Mouse (Mus musculus): ENCODE data around the gene Usp36. TPM values are rescaled to one million over a fixed set of nuclear protein-coding genes. Genes with fewer than 3 reads are reported as not detected.

The Usp36 gene
- polyA plus RNA-seq, 1 experiment from 2014 or later = 15.2 TPM

DNA sequence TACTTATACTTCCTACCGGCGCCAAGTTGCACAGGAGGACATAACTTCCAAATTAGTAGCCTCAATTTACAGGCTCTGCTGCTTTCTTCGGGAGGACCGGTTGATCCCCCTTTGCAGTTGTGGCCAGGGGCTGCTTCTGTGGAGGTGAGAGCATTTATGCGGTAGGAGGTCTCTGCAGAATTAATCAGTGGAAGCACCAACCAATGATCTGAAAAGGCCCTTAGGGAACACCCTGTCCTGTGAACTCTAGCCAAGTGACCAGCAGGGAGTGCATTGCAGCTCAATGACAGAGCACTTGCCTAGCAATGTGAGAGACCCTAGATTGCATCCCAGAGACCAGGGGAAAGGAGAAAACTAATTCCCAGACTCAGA lies 41.0 kb downstream of the Usp36 start:
- DNase-seq (ENCODE audit: low spot score) = no peak

DNA sequence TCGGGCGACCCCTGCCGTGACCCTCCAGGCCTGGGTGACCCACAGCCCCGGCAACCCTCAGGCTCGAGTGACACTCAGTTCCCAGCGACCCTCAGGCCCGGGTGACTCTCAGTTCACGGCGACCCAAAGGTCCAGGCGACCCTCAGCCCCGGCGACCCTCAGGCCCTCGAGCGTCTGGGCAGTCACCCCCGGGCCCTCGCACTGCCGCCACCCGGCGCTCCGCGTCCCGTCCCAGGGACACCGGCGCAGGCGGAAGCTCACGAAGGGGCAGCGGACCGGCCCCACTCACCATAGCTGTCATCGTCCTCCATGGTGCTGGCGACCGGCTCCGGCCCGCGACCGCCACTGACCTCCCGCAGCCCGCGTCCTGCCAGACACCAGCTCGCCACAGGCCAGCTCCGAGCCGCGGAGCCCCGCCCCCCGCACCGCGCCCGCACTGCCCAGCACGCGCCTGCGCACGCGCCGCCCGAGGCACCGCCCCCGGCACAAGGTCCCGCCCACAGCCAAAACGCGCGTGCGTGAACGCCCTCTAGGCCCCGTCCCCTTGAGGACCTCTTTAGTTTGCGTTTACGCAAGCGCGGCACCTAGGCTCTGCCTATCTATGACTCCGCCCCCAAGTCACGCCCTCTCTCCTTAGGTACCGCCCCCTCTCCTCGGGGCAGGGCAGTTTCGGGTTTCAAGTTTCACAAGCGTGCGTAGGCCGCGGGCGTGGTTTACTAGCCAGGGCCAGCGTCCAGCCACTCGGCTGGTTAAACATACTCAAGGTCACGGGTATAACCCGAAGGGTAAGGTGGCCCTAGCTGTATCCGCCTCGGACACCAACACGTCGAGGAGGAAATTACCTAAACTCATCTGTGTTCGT lies 41.7 kb downstream of the Usp36 start, which contains the start of gene Cyth1:
Gene Cyth1 (minus strand): TSS at position 443 of the 862 bp plus-strand sequence.
- DNase-seq (ENCODE audit: low spot score) = peak; percentile 98

DNA sequence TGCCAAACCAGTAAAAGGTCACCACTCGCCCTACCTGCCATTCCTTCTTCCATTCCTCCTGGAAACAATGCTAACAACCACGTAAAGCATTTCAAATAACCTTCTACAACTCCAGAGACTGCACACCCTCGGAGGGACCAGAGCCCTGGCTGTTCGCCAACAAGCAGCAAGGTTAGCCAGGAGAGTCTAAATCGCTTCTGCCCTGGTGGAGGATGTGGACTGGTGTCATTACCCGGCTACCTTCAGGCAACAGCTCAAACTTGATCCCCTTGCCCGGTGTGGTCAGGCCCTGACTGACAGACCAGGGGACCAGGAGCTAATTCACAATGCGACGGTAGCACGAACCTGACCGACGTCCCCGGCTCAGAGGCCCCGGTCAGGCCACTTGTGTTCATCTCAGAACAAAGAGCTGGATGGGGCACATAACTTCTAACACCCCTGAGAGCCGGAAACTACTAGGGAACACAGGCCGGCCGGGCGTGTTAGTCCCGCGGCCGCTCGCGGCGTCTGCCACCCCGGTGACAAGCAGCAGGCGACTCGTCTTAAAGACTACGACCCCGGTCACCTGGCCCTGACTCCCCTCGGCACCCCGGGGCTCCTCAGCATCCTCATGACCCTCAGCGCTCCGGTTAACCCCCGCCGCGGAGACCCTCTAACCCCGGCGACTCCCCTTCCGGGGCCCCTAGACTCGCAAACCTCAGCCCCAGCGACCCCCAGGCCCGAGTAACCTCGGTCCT lies 42.5 kb downstream of the Usp36 start:
- DNase-seq (ENCODE audit: low spot score) = peak; percentile 57

DNA sequence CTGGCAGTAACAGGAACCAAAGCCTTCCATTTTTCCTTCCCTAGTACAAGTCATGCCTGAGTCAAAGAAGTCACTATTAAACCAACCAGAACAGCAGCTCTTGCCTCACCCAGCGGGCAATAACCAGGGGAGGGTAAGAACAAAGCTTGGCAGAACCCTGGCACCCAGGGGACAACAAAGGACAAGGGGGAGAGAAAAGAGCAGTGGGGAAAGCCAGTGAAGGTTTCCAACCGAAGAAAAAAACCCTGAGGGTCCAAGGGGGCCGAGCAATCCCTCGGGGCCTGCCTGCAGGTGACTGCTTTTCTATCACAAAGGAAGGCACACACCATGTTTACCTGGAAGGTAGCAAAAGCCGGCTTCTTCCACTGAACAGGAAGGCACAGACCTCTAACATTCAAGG lies 43.3 kb downstream of the Usp36 start:
- DNase-seq (ENCODE audit: low spot score) = no peak

DNA sequence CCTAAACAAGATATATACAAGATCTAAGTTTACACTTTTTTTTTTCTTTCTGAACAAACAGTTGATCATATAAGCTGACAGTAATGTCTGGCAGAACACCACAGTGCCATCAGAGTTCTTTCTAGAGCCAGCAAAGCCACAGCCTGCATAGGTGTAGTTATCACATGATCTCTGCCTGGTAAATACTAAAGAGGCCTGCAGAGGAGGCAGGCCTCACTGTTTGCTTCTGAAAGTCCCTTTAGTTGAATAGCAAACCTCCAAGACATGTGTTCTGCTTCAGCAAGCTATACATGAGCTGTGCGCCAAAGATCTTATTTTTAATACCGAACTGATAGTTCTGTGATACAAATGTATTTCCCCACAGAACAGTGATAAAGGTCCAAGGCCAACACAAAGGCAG lies 44.9 kb downstream of the Usp36 start:
- peak; percentile 43 for DNase-seq (ENCODE audit: low spot score)

DNA sequence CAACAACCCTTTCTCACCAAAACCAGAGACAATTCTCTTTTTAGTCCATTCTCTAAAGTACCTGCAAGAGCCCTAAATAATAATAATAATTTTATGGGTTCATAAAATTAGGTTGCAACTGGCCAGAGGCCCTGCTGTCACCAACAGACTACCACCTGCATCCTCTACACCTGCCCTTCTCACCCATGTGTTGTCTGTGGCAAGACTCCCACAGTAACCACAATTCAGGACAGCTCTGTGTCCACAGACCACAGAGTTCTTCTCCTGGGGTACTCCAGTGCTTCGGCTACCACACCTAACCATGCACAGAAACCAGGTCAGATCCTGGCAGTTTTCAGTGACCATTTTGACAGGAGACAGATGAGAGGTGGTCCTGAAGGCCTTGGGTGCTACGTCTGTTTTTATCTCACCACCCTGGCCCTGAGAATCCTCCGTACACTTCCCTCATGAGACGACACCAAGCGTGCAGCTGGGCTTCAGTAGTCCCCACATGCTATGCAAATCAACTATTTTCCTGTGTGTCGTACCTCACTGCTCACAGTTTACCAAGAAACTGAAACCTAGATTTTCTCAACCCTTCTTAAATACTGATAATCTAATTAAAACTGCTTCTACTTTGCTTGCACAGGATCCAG lies 46.3 kb downstream of the Usp36 start:
- DNase-seq (ENCODE audit: low spot score) = peak; percentile 63

DNA sequence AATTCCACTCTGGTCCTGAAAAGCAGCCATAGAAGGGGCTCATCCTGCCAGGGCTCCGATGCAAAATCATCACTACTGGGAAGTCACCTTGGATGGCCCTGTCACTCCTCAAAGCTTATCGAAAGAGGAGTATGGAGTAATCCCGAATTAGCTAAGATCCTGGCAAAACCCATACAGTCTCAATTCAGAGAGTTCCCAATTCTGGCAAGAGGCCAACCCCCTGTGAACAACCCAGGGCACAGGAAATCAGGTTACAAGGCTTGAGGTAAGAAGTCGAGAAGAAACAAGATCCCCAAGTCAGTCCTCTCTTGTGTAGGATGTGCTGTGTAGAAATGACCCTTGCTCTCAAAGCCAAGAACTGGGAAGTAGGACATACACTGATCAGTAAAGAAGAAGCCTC lies 47.5 kb downstream of the Usp36 start:
- peak; percentile 45 for DNase-seq (ENCODE audit: low spot score)

DNA sequence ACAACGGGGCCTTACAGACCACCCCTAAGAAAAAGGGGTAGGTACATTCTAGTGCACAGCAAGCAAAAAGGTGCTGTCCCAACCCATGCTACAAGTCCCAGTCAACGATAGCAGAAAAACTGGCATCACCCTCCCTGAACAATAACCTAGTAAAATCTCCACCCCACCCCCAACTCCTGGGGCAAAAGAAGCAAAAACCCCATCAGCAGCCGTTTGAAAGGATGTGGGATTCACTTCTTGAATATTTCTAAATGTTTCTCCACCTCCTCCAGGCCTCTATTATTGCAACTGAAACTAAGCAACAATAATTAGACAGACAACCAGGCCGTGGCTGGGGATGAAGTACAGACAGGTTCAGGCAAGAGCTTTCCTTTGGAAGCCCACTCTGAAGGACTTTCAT lies 49.7 kb downstream of the Usp36 start:
- peak; percentile 43 for DNase-seq (ENCODE audit: low spot score)

DNA sequence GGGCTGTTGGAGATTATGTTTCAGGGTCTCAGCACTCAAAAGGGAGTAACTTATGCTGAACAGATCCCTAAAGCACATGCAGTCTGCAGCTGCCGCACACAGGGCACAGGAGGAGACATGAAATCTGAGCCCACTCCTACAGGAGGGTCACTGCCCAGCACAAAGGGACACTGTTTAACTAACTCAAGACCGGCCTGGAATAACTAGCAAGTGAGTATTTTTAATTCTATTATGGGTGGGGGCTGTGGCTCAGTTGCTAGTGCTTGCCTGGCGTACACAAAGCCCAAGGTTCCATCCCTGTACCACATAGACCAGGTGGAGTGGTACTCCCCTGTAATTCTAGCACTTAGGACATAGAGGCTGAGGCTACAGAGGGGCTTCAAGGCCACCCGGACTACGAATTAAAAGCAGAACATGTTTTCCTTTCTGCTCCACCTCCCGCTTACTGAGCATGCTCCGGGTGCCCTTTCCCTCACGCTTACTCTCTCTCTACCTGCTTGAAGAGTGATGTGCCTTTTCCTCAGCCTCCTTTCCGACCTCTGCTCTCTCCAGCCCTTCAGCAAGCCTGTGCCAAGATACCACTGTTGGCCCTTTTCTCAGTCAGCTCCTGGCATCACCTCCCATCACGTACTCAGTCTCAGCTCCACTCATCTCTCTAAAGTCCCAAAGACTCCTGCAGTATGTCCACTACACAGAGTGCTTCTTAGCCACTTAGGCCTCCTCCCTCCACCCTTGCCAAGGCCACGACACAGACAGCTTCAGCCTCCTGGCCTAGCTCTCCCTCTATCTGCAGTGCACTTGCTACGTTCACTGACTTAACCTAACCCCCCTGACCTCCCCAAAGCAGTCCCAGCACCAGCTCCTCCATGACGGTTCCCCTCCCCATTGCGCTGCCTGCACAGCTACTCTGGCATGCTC lies 50.5 kb downstream of the Usp36 start:
- no peak for DNase-seq (ENCODE audit: low spot score)

DNA sequence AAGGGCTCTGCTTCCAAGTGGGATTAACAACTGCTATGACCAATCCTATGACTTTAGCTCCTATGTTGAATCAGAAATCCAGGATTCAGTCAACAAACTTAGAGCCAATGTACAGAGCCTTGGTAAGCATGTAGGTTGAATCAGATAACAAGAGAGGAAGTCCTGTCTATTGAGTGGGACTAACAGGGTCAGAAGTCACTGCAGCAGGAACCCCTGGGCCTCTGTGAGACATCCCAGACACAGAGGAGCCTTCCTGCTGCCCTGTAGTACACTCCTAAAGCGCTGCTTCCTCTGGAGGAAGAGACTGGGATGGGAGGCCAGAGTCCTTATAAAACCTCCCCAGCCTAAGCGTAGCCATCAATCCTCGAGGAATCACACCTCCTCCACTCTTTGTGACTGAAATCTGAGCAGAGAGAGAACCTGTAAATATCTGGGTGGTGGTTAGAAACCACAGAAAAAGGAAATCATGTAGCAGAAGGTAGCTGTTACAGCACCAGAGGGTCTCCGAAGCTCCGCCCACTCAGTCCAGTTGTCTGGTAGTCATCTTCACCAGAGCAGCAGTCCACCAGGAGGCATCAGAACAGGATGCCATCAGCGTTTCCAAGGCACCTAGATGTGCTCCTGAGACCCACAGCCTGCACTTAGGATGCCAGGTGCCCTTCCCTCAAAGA lies 53.4 kb downstream of the Usp36 start:
- peak; percentile 27 for DNase-seq (ENCODE audit: low spot score)

DNA sequence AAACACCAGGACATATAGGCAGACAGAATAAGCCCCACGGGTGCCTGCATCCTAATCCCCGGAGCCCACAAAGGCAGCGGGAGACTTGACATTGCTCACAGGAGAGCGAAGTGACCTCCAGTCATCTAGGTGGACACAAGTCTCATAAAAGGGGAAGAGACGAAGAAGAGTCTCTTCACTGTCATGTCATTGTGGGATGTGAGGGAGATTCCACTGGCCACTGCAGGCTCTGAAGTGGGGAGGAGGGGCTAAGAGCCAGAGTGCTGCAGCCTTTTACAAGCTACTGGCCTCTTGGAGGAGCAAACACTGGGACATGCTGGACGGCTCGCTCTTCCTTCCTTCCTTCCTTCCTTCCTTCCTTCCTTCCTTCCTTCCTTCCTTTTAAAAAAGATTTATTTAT lies 55.1 kb downstream of the Usp36 start:
- DNase-seq (ENCODE audit: low spot score) = no peak

DNA sequence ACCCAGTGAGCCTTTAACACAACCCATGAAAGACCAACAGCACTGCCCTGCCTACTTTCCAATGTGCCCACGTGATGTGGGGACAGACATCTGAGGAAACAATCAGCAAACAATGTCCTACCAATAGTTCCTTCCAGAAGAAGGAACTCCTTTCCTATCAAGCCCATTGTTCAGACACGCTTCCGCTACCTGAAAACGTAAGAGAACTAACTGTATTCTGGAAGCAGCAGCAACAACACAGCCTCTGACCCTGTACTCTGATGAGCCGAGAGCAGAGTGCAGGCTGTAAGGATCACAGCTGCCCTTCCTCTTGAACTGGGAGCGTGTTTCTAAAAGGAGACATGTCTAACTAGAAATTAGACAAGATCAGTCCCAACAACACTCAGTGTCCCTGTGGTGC lies 55.5 kb downstream of the Usp36 start:
- no peak for DNase-seq (ENCODE audit: low spot score)

DNA sequence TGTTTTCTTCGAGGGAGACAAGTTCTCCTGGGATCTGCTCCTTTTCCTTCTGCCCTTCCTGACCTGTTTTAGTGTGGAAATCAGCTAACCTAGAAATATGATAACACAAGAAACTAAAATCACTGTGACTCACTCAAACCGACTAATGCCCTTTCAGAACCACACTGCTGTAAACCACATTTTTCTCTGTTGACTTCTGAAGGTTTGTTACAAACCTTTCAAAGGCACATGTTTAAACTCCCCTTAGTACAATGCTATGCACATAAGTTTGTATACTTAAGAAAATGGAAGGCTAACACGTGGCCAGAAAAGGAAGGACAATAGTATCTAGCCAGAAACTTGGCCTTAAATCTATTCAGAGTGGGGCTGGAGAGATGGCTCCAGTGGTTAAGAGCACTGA lies 56.1 kb downstream of the Usp36 start:
- no peak for DNase-seq (ENCODE audit: low spot score)

DNA sequence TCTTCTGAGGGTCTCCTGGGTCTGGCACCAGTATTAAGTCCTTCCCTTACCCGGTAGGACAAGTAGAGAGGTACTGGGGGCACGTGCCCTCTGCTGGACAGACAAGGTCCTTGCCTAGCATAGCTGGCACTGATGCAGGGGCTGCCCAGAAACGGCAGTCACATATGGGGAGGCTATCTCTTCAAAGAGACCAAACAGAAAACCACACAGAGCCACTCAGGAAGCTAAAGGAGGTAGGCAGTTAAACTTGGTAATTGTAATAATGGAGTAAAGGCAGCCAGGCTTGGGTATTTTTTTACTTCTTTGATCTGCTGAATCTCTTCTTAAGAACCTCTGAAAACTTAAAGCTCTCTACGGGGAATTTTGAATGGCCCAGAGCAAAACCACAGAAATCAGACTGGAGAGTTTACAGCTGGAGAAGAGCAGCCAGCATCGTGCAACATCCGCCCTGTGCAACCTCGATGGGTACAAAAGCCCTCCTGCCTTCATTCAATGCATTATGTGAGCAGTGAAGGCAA lies 57.7 kb downstream of the Usp36 start:
- peak; percentile 79 for DNase-seq (ENCODE audit: low spot score)

DNA sequence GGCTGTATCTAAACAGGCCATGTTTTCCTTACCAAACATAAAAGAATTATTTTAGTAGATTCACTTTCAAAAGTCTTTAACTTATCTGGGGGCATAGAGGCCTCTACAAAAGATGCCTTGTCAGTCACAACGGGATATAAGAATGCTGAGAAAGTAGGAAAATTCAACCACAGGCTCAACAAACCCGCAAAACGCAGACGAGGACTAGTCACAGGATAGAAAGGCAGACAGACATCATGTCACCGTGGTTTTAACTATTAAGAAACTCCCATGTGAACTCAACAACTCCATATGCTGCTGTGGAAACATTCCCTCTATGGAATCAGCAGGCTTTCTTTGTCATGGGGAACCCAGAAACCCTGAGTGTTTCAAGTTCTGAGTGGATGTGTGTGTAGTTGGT lies 60.1 kb downstream of the Usp36 start:
- no peak for DNase-seq (ENCODE audit: low spot score)

DNA sequence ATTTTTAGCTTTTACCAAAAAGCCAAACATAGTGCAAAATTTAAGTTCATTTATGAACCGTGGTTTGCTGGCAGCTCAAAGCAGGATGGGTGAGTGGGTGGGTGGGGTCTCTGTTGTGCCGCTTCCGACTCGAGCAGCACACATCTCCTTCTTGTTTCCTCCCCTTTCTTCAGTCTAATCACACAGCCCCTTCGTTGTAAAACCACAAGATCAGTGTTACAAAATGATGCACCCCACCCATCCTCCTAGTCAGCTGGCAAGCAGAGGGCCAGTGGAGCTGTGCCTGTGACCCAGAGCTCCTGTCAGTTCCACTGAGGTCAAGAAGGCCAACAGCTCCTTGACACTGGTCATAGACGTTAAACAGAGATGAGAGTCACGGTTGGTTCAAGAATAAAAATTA lies 62.4 kb downstream of the Usp36 start:
- peak; percentile 67 for DNase-seq (ENCODE audit: low spot score)

DNA sequence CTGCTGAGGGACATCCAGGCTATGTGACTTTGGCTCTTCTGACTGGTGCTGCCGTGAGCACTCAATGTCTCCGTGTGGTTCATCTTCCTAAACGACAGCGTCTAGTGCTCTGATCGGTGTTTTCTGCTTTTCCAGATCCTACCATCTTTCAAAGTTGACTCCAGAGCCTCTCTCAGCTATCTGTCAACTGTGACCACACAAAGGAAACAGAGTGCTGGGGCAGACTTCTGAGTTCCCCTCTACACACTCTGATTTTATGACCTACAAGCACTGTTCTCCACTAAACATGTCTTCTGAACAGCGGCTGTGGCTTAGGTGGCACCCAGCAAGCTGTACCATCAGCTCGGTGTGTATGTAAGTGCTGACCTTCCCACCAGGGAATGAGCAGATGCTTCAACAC lies 63.2 kb downstream of the Usp36 start:
- DNase-seq (ENCODE audit: low spot score) = no peak

DNA sequence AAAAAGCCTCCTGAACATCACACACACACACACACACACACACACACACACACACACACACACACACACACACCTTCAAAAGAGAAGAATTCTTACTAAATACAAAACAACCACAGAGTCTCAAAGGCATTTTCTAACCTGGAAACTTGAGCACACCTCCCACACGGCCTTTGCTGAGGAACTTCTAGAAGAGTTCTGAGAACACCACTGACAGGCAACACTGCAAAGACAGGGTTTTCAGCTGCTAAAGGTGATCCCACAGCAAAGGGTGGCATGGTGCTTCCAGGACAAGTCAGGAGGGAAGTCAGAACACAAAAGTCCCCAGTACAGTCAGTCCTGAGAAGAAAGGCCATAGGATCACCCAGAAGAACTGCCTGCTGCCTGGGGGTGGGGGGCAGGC lies 64.2 kb downstream of the Usp36 start:
- peak; percentile 57 for DNase-seq (ENCODE audit: low spot score)

DNA sequence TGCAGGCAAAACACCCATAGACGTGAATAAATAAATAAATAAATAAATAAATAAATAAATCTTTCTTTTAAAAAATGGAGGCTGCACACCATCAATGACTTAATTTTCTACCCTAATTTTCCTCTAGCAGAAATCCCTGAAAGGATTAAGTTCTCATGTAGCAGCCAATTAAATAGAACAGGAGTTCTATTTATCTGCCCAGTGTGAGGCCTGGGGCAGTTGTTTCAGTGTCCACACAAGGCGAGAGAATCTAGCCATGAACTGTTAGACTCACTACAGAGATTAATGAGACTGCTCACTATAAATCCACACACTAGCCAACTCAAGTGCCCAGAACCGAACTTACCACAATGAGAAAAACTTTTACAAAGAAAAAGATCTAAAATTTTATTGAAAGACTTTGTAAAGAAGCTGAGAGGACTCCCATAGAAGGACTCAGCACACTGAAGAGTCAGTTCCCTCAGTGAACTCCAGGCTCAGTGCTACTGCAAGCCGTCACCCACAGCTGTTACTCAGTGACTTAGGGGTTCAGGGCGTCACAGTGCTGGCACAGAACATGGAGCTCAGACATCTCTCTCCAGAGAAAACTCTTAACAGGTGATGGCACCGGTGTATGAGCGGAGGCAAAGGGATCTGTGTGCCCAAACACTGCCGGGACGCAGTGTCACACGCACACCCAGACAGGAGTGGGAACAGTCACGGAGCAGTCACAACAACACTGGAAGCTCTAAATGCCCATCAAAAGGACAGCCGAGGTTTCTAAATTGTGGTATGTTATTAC lies 64.8 kb downstream of the Usp36 start:
- peak; percentile 58 for DNase-seq (ENCODE audit: low spot score)

Measured in thymus, postnatal 0 days (tissue).